Mouse (Mus musculus): ENCODE measurements at regions not wholly inside any gene's neighbourhood (a gene's known extent, or its start where the extent isn't known, plus 50 kb on each side); places are given as distances from the start of the nearest gene placed in this dataset.

- Histone ChIP-seq H3K27me3 (ENCODE audit: control insufficient read depth in 1 of 2, insufficient read depth in 2 of 2, low read length in 2 of 2) (no peaks in the 10 kb centered on the region), H3K9me3 (replicated peaks; ENCODE audit: insufficient read depth, low read length) (no peaks in the 10 kb centered on the region), H3K9ac (ENCODE audit: control insufficient read depth, low read depth, low read length, poor library complexity, severe bottlenecking) (no peak overlapping the region), H3K27ac (ENCODE audit: control insufficient read depth, low read depth, low read length) (no peak overlapping the region), H3K36me3 (ENCODE audit: control insufficient read depth in 1 of 2, insufficient read depth in 2 of 2, low read length in 2 of 2) (no peaks in the 10 kb centered on the region), H3K4me1 (ENCODE audit: control insufficient read depth in 1 of 2, insufficient read depth in 2 of 2, low read length in 2 of 2) (no peaks in the 10 kb centered on the region), H3K4me3 (ENCODE audit: control insufficient read depth in 1 of 2, insufficient read depth in 1 of 2, low read depth in 2 of 2, low read length in 2 of 2) (no peak overlapping the region), H3K79me2 (ENCODE audit: control insufficient read depth, insufficient read depth, low read length, poor library complexity) (no peaks in the 10 kb centered on the region)
- no peak for TF ChIP-seq RCOR1 (IDR thresholded peaks at IDR 0.05; ENCODE audit: low read depth, low read length)
- no peak for TF ChIP-seq POLR2AphosphoS5 (IDR thresholded peaks at IDR 0.05; ENCODE audit: borderline replicate concordance, low read depth, low read length)
- TF ChIP-seq TCF12 (IDR thresholded peaks at IDR 0.05; ENCODE audit: low read depth, low read length), result no peak
- no peak for TF ChIP-seq MAX (IDR thresholded peaks at IDR 0.05; ENCODE audit: low read length)
- no peak for TF ChIP-seq MYC (IDR thresholded peaks at IDR 0.05; ENCODE audit: low read depth, low read length)
- TF ChIP-seq E2F4 (IDR thresholded peaks at IDR 0.05; ENCODE audit: borderline replicate concordance, low read depth, low read length), result no peak
- no peak for TF ChIP-seq NELFE (IDR thresholded peaks at IDR 0.05; ENCODE audit: low read depth, low read length)
- no peak for TF ChIP-seq USF2 (IDR thresholded peaks at IDR 0.05; ENCODE audit: borderline replicate concordance in 1 of 2, insufficient read depth in 1 of 2, low read depth in 1 of 2, low read length in 2 of 2)
- no peak for TF ChIP-seq EP300 (IDR thresholded peaks at IDR 0.05; ENCODE audit: low read depth in 1 of 2, low read length in 2 of 2)
- no peak for TF ChIP-seq GABPA (IDR thresholded peaks at IDR 0.05; ENCODE audit: low read depth, low read length)
- no peak for TF ChIP-seq RAD21 (IDR thresholded peaks at IDR 0.05; ENCODE audit: low read depth, low read length)
- no peak for TF ChIP-seq NRF1 (IDR thresholded peaks at IDR 0.05; ENCODE audit: insufficient read depth, low read depth, low read length, poor library complexity, severe bottlenecking)
- TF ChIP-seq TBP (IDR thresholded peaks at IDR 0.05; ENCODE audit: low read depth, low read length), result no peak
- TF ChIP-seq UBTF (IDR thresholded peaks at IDR 0.05; ENCODE audit: borderline replicate concordance, insufficient read depth, low read depth, low read length), result no peak
- no peak for DNase-seq (ENCODE audit: low read depth, low spot score)
These were observed 187.1 kb downstream of the Ankrd50 start for GRCm38 (mm10) chr3:38297499-38297898.

DNA sequence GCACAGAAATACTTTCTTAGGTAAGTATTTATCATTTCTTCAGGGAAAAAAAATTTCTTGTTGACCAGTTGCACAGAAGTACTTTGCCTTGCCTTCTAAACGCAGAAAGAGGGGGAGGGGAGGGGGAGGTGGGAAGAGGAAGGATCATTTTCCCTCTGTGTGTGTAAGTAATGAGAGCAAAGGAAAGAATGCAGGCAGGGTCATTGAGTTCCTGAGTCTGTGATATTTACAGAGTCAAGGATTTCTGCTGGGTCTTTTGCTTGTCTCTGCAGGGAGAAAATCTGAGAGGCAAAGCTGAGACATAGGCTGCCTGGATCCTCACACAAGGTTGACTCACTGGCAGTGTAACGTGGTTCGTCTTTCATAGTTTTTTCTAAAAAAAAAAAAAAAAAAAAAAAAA lies 195.6 kb downstream of the Ankrd50 start:
- Histone ChIP-seq H3K27me3 (ENCODE audit: control insufficient read depth in 1 of 2, insufficient read depth in 2 of 2, low read length in 2 of 2) (no peaks in the 10 kb centered on the region), H3K9me3 (replicated peaks; ENCODE audit: insufficient read depth, low read length) (no peaks in the 10 kb centered on the region), H3K4me3 (ENCODE audit: control insufficient read depth in 1 of 2, insufficient read depth in 1 of 2, low read depth in 2 of 2, low read length in 2 of 2) (no peak overlapping the region), H3K36me3 (ENCODE audit: control insufficient read depth in 1 of 2, insufficient read depth in 2 of 2, low read length in 2 of 2) (no peaks in the 10 kb centered on the region), H3K27ac (ENCODE audit: control insufficient read depth, low read depth, low read length) (no peak overlapping the region), H3K4me1 (ENCODE audit: control insufficient read depth in 1 of 2, insufficient read depth in 2 of 2, low read length in 2 of 2) (no peaks in the 10 kb centered on the region), H3K9ac (ENCODE audit: control insufficient read depth, low read depth, low read length, poor library complexity, severe bottlenecking) (no peak overlapping the region), H3K79me2 (ENCODE audit: control insufficient read depth, insufficient read depth, low read length, poor library complexity) (no peaks in the 10 kb centered on the region)
- no peak for TF ChIP-seq MXI1 (IDR thresholded peaks at IDR 0.05; ENCODE audit: low read depth, low read length)
- TF ChIP-seq E2F4 (IDR thresholded peaks at IDR 0.05; ENCODE audit: borderline replicate concordance, low read depth, low read length), result no peak
- TF ChIP-seq POLR2A (IDR thresholded peaks at IDR 0.05; ENCODE audit: control insufficient read depth in 1 of 2, insufficient read depth in 1 of 2, low read depth in 1 of 2, low read length in 2 of 2, poor library complexity in 1 of 2), result no peak
- TF ChIP-seq ETS1 (IDR thresholded peaks at IDR 0.05; ENCODE audit: low read depth, low read length), result no peak
- TF ChIP-seq CTCF (IDR thresholded peaks at IDR 0.05 in 2 of 3, conservative IDR thresholded peaks at IDR 0.05 in 1 of 3; ENCODE audit: control insufficient read depth in 1 of 3, insufficient read depth in 1 of 3, low read depth in 2 of 3, low read length in 3 of 3, poor library complexity in 1 of 3, severe bottlenecking in 1 of 3), result no peak
- no peak for TF ChIP-seq USF1 (IDR thresholded peaks at IDR 0.05; ENCODE audit: low read depth, low read length)
- no peak for TF ChIP-seq MEF2A (IDR thresholded peaks at IDR 0.05; ENCODE audit: extremely low read depth, insufficient replicate concordance, low read depth, low read length, poor library complexity, severe bottlenecking)
- no peak for TF ChIP-seq TCF12 (IDR thresholded peaks at IDR 0.05; ENCODE audit: low read depth, low read length)
- no peak for TF ChIP-seq RCOR1 (IDR thresholded peaks at IDR 0.05; ENCODE audit: low read depth, low read length)
- TF ChIP-seq KAT2A (conservative IDR thresholded peaks at IDR 0.05; ENCODE audit: low read depth, low read length), result no peak
- no peak for TF ChIP-seq SIN3A (IDR thresholded peaks at IDR 0.05; ENCODE audit: low read length)
- no peak for TF ChIP-seq RAD21 (IDR thresholded peaks at IDR 0.05; ENCODE audit: low read depth, low read length)
- TF ChIP-seq ZKSCAN1 (IDR thresholded peaks at IDR 0.05; ENCODE audit: low read depth, low read length), result no peak
- no peak for DNase-seq (ENCODE audit: low read depth, low spot score)
